Mouse (Mus musculus) cerebellum, adult 11-12 months (tissue): Measurements from ENCODE around the gene Ppp1r1a.
A peak's percentile ranks its signal among the peaks of the same experiment; 100 is the strongest.

Source experiments
- DNase-seq: peaks from one replicate; pipeline ENCODE4 v3.0.0; 2022

The Ppp1r1a gene

DNA sequence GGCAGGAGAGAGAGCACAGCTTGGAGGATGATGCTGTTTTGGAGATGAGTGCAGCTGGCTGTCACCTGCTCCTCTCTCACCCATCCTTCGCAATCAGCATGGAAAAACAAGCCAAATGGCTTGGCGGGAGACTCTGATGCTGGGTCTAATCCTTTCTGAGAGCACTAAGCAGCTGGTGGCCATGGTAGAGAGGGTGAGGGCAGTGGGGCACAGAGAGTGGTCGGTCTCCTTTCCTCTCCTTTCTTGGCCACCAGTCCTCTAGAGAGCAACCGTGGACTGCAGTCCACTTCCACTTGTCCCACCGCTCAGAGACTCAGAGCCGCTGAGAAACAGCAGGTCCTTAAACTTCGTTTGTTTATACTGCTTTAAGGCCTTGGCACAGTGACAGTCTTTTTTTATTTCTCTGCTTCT, 24.2 kb downstream of the Ppp1r1a start:
- peak; percentile 37 for DNase-seq

DNA sequence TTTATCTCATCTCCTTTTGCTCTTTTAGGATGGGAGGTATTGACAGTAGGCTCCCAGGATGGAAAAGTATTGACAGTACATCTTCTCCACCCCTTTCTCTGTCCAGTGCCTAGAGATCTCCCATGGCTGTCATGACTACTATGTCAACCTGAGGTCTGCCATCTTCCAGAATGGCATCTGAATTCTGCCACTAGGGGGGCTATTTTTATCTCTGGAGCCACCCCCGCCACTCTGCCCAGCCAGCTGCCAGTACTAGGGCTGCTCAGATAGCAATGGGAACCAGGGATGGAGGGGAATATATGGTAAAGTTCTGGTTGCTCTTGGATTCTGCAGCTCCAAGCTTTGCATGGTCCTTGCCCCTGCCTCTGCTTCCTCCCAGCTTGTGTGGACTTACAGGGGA, 26.2 kb downstream of the Ppp1r1a start:
- no peak for DNase-seq

DNA sequence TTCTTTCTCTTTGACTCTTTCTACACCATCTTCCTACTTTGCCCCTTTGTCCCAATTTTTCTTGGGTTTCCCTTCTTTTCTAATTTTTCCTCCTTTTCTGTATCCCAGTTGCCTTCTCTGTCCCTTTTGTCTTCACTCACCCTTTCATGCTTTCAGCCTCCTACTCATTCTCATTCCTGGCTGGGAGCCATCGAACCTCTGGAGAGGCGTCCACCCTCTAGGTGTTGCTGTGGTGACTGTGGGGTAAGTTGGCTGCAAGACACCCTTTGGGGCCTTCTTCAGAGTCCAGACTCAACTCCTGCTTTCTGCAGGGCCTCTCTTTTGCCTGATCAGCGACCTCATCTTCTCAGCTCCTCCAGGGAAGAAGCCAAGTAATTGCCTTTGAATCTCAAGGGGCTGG, 28.5 kb downstream of the Ppp1r1a start:
- DNase-seq, result no peak

DNA sequence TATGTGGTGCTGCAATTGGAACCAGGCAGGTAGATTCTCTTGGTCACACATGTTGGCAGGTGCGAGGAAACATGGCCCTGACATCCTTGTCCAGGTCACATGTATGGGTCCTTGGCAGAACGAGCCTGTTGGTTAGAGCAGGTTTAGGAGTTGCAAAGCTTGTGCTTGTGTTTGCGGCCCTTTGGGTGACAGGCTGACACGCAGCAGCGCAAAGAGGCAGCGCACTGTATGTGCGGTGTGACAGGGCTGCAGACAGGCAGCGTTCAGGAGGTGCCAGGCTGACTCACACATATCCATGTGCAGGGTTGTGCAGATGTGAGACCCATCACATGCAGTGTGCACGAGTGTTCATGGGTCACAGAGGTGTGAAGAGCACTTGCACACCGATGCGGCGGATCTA, 34.1 kb downstream of the Ppp1r1a start:
- peak; percentile 25 for DNase-seq

DNA sequence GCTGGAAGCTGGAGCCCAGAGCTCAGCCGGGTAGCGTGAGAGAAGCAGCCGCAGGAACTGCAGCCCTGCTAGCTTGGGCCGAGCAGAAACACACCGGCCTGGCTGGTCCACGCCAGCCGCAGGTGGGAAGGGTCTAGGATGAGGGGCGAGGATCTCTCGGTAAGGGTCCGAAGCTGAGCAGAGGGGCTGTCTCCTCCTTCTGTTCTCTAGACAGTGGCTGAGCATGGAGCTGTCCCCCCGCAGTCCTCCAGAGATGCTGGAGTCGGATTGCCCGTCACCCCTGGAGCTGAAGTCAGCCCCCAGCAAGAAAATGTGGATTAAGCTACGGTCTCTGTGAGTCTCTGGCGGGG, 34.6 kb downstream of the Ppp1r1a start:
- DNase-seq, result no peak

DNA sequence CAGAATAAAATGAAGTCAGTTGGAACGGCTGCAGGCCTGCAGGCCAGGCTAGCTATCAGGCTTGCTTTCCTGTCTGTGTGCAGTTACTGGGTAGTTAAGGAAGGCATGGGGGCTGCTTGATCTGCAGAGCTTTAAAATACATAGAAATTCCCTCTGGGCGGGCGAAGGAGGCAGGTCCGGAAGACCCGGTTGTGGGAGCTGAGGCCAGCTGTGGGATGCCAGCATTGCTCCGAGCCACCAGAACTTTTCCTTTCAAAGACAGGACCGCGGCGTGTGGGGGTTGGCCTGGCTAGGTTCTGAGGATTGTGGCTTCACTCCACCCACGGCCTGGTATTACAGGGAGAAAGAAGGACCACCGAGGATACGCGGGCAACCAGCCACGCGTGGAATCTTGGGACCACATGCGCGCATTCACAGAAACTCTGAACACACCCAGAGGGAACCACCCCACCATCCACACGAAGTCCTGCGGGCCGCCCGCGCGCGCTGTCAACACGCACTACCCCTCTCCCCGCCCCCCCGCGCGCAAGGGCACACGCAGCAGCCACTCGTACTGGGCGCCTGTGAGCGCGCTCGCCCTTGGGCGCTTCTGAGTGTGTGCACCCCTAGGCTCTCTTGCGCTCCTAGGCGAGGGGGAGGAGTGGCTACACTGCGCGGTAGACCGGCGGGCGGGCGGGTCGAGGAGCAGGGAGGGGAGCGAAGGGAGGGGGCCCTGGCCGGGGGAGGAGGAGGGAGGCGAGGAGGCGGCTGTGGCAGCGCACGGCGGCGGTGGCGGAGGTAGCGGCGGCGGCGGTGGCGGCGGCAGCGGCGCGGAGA, 35.2 kb downstream of the Ppp1r1a start, which contains the start of gene Pde1b:
Gene Pde1b (plus strand): TSS at position 600 of the 816 bp plus-strand sequence.
- DNase-seq, result peak; percentile 54

DNA sequence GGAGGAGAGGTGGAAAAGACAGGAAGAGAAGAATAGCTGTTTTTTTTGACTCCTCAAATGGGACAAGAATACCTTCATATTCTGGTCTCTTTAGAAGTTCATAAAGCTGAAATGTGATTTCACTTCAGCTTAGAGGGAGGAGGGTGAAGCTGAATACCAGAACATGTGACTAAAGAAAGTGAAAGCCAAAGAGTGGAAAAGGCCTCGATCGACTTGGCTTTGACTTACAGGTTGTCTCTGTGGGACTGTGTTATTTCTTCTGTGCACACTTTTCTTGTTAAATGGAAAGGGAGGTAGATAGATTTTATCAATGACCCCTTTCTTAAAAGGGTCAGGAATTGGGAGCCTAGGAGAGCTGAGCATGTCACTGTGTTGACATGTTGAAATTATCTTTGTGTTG, 36.6 kb downstream of the Ppp1r1a start:
- DNase-seq, result no peak

DNA sequence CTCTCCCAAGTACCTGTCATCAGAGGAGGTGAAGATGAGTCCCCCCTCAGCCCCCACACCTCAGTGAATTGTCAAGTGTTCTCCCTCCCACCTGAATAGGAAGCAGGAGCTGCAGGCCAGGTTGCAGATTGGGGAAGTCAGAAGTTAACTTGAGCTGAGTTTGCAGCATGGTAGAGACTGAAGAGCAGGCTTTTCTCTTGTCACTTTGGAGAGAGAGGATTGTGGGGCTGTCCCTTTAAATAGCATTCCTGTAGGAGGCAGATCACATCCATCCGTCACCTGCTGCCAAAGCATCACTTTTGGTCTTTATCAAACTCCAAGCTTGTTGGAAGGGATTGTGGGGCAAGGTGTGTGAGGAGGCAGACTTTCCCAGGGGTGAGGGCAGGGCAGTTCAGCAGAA, 37.1 kb downstream of the Ppp1r1a start:
- DNase-seq, result no peak

DNA sequence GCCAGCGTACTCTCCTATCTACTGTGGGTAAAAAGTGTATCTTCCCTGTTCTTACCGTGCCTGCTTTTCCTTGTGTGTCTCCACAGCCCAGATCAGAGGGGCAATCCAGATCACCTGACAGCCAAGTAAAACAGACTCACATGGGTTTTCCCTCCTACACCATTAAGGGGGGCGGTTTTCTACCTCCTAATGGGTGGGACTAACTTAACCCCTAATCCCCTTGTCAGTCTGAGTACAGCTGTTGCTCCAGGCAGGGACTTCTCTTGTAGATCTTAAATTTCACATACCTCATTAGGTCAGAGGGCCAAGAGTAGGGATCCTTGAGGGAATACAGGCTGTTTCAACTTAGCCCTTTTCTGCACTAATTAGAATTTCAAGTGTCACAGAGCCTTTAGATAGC, 39.6 kb downstream of the Ppp1r1a start:
- DNase-seq, result no peak

DNA sequence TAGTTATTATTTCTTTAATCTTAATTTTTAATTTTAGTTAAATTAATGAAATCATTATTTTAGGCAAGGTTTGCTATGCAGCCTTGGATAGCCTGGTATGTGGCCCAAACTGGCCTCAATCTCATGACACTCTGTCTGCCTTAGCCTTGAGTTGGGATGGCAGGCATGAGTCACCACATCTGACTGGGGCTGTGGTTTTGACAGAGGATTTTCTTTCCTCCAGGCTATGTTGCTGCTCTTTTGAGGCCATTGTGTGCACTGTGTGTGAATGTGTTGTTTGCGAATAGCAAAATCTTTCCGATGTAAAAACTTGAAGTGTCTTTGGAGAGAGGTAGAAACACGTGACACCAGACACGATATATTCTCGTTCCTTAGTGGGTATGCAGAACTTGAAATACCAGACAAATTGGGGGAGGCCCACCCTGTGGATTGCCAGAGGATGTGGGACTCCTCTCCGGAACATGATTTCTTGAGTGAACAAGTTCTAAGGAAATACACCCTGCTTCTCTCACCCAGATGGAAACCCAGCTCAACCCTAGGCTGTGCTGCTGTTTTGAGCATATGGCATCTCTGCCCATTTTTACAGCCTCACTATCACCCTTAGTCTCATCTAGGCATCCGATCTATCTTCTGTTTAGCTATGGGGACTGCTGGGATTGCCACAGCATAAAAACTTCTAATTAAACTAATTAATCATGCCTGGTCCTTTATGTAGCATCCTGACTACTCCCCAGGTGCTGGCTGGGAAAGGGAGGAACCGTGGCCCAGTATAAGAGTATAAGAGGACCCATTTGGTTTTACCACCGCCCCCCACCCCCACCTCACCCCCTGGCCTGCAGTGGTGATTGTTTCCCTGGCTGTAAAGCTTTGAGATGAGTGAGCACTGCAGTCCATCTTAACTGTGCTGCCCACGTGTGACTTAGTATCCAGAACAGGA, 41.3 kb downstream of the Ppp1r1a start:
- DNase-seq, result no peak

DNA sequence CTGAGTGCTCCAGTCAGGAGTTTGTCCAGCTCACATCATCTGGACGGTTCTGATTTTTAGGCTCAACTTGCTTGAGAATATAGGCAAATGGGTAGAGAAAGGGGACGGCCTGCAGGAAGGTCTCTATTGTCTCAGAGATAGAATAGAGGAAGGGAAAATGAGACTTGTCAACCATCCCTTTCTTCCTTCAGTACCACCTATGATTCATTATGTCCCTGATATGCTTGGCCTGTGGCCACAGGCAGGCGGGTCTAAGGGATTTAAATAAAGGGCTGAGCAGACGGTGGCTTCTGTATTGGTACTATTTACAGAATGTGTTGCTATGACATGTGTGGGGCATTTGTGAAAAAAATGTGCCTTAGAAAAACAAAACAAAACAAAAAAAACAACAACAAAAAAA, 49.5 kb downstream of the Ppp1r1a start:
- DNase-seq, result no peak

DNA sequence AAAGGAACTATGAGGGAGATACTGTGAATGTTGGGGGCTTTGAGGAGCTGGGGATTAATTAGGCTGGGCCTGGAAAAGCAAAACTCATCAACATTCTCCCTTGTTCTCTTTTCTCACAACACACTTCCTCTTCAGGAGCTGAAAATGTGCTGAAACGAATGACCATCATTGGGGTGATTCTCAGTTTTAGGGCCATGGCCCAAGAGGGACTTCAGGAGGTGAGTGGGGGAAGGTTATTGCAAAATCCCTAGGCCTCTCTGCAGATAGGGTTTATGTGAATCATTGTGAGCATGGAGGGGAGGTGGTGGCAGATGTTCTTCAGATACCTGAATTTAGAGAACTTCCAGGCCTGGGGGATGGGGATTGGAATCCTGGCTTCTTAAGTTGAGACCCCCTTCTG, 51.1 kb downstream of the Ppp1r1a start:
- no peak for DNase-seq

DNA sequence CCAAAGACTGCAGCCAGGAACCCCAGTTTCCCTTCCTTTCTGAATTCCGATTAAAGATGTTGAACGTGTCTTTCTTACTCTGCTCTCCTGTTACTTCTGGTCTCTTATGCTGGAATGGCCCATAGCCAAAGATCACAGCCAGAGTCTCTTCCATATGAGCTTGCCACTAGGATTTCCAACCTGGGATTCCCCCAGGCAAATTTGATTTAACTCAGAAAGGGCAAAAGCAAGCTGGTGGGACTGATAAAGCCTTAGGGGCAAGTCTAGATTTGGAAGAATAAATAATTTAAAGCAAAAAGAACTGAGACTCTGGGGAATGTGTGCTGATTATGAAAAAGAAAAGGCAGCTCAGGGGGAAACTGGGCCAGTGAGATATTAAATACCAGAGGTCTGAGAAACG, 52.7 kb downstream of the Ppp1r1a start:
- no peak for DNase-seq

DNA sequence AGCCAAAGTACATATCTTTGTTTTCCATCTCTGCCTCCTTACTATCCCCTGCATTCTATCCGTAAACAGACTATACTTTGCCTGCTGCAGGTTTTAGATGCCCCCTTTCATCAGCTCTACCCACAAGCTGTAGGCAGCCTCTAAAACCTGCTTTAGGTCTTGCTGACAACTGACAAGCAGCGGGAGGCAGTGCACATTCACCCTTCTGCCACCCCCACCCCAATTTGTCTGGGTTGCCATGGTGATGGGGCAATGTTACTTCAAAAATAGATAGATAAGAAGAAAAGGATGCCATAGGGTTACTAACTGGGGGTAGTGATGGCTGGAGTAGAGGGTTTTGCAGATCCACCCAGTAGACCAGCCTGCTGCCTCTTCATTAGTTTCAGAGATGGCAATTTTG, 53.3 kb downstream of the Ppp1r1a start:
- DNase-seq, result no peak

DNA sequence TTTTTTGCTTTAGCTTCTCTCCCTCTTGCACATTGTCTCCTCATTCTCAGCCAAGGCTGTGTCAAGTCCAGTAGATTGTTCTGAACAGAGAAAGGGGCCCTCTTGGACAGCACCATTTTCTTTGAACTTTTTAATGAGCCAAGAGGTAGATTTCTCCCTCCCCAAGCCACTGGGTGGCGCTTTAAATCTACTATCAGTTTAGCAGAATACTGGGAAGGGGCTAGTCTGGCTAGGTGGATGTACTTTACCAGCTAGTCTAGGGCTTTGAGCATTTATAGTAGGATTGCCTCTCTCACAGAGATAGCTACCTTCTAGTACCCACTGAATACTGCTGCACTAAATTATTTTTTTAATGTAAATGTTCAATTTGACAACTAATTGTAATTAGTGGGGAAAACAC, 55.3 kb downstream of the Ppp1r1a start:
- no peak for DNase-seq
